Mouse (Mus musculus) hindbrain, embryonic 10.5 days (tissue): Measurements from ENCODE around the gene Pradc1. TPM values are rescaled to one million over a fixed set of nuclear protein-coding genes. Genes with fewer than 3 reads are reported as not detected.

Experiments
- DNase-seq: peaks from one replicate; pipeline ENCODE4 v3.0.0-alpha.2; 2017; ENCODE audit warnings: low spot score
- H3K27ac ChIP-seq: fragments of 300-500 bp; sonication (generic); 2 replicates; pipeline ENCODE4 v1.5.1; 2016; ENCODE audit warnings: mild to moderate bottlenecking, moderate library complexity
- H3K27me3 ChIP-seq: fragments of 300-500 bp; sonication (generic); 2 replicates; pipeline ENCODE4 v1.6.1; 2016; ENCODE audit warnings: mild to moderate bottlenecking; ENCODE audit not compliant: poor library complexity, insufficient read depth, severe bottlenecking
- H3K36me3 ChIP-seq: fragments of 300-500 bp; sonication (generic); 2 replicates; pipeline ENCODE4 v1.6.1; 2016; ENCODE audit warnings: mild to moderate bottlenecking, moderate library complexity
- H3K4me1 ChIP-seq: fragments of 300-500 bp; sonication (generic); replicated peaks from 2 replicates; pipeline ENCODE4 v1.6.1; 2016; ENCODE audit warnings: mild to moderate bottlenecking
- H3K4me3 ChIP-seq: fragments of 300-500 bp; sonication (generic); 2 replicates; pipeline ENCODE4 v1.5.1; 2016; ENCODE audit warnings: mild to moderate bottlenecking, moderate library complexity
- H3K9me3 ChIP-seq: fragments of 300-500 bp; sonication (generic); 2 replicates; pipeline ENCODE4 v1.6.1; 2016; ENCODE audit warnings: mild to moderate bottlenecking, moderate library complexity
- WGBS: fragments of 180-500 bp; shearing (Covaris S2); methylation state at CpG from one replicate; pipeline ENCODE4 v1.1.7; 2016; 5-methylcytosine and 5-hydroxymethylcytosine counted together
- polyA plus RNA-seq: library from polyadenylated mRNA; unstranded; fragments of >200 nt; fragmentation: Nextera tagmentation; extraction: Ambion mirVana; gene quantifications from 2 replicates; pipeline ENCODE4 v1.2.1, GENCODE M21; 2016

The Pradc1 gene
- polyA plus RNA-seq, 1 experiment from 2014 or later = 37.5 TPM

DNA sequence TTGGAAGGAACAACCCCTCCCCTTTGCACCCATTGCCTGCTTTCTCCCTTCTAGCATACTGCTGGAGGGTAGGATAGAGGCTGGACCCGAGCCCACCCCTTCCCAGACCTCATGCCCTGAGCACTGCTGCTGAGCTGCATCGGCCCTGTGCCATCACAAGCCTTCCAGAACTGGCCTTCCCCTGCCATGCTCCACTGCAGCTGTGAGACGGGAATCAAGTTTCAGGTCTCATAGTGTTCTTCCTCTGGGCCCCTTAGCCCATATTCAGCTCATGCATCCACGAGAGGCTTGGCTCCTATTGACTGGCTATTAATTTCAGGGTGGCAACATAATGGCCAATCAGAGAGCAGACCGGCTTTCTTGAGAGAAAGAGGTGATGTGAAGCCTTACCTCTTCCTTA, 6.5 kb downstream of the Pradc1 start:
- Histone ChIP-seq H3K36me3 (peaks cover 75% of the 10 kb centered on the region), H3K27me3 (no peaks in the 10 kb centered on the region), H3K9me3 (no peaks in the 10 kb centered on the region), H3K4me1 (peaks cover 2% of the 10 kb centered on the region; the same call in 1 of the 2 replicates), H3K27ac (no peak overlapping the region), H3K4me3 (no peak overlapping the region)
- no peak for DNase-seq
- 80% methylated on average over 5 of the region's 5 CpGs for WGBS

DNA sequence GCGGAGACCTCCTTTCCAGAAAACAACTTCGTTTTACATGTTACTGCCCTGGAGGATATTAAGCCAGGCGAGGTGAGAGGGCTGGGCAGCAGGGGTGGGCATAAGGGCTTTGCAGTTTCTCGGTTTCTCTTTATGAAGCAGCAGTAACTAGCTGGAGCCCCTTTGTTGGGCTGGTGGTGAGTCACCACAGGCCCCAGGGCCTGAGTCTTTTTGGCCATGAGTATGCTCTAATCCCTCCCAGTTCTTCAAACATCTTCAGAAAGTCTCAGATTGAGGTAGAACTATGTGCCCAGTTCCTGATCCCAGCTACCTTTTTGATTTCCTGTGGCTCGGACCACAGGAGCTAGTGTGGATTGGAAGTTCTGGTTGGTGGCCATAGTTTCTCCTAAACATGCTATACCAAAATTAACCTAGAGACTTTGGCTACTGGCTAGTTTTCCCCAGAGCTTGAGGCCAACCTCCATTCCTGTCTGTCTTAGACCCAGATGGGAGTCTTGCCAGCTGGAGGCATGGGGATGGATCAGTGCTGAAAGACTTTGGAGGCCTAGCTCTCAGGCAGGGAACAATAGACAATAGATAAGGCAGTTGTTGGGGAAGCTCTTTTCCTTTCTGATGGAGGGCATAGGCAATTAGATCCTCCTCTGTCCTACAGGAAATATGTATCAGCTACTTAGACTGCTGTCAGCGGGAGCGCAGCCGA, 7.4 kb downstream of the Pradc1 start:
- H3K36me3 ChIP-seq = peaks cover 84% of the 10 kb centered on the region
- H3K27me3 ChIP-seq = no peaks in the 10 kb centered on the region
- no peak overlapping the region for H3K4me3 ChIP-seq
- 86% methylated on average over 8 of the region's 8 CpGs for WGBS
- no peaks in the 10 kb centered on the region for H3K9me3 ChIP-seq
- DNase-seq = no peak
- H3K4me1 ChIP-seq = no peaks in the 10 kb centered on the region
- no peak overlapping the region for H3K27ac ChIP-seq

DNA sequence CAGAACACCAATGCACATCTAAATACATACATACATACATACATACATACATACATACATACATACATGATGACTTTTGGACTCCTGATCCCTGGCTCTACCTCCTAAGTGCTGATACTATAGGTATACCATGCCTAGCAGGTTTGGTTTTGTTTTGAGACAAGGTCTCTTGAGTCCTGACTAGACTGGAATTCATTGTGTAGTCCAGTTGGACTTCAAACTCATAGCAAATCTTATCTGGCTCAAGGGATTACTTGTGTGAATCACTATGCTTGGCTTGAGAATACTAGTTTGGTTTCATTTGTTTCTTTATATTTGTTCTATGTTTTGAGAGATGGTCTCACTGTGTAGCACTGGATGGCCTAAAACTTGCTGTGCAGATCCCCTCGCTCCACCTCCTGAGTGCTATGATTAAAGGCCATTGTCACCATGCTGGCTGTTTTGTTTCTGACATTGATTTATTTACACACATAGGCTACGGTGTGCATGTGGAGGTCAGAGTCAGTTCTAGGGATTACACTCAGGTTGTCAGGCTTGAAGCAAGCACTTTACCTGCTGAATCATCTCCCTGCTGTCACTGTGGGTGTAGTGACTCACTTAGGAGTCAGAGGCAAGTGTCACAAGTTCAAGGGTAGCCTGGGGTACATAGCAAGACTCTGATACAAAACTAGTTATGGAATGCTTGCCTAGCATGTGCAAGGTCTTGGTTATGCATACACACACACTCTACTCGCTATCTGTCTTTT, 8.1 kb downstream of the Pradc1 start:
- Histone ChIP-seq H3K4me1 (no peaks in the 10 kb centered on the region), H3K4me3 (no peak overlapping the region), H3K27ac (no peak overlapping the region), H3K9me3 (no peaks in the 10 kb centered on the region), H3K27me3 (no peaks in the 10 kb centered on the region), H3K36me3 (peaks cover 91% of the 10 kb centered on the region)
- no peak for DNase-seq
- 91% methylated on average over 3 of the region's 3 CpGs for WGBS

DNA sequence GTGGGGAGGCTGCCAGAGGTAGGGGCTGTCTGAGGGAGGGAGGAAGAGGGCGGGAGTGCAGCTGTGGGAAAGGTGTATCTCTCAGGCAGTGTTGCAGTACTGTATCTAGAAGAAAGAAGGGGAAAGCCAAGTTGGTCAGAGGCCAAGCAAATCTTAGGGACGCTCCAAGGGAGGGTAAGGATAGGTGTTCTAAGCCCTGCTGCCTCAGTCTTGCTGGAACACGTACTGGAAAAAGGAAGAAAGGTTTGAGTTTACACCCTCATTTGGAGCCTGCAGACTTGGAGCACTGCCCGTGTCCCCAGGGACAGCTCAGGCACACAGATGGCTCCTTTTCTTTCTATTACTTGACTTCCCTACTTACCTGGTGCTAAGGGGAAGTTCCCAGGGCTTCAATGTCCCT, 10.6 kb downstream of the Pradc1 start:
- peaks cover 84% of the 10 kb centered on the region for H3K36me3 ChIP-seq
- no peak for DNase-seq
- H3K27ac ChIP-seq = no peak overlapping the region
- H3K4me1 ChIP-seq = no peaks in the 10 kb centered on the region
- H3K27me3 ChIP-seq = no peaks in the 10 kb centered on the region
- no peaks in the 10 kb centered on the region for H3K9me3 ChIP-seq
- H3K4me3 ChIP-seq = no peak overlapping the region
- 88% methylated on average over 4 of the region's 4 CpGs for WGBS

DNA sequence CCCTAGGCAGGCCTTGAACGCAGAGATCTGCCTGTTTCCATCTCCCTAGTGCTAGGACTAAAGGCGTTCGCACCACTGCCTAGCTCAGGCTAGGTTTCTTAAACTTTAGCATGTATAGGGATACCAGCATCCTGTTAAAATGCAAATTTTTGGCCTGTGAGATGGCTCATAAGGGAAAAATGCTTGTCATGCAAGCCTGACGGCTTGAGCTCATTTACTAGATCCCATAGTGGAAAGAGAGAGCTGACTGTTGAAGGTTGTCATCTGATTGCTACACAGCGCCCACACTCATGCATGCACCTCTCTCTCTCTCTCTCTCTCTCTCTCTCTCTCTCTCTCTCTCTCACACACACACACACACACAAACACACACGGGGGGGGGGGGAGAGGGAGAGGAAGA, 15.1 kb downstream of the Pradc1 start:
- no peak overlapping the region for H3K27ac ChIP-seq
- no peaks in the 10 kb centered on the region for H3K27me3 ChIP-seq
- no peak for DNase-seq
- peaks cover 19% of the 10 kb centered on the region for H3K4me1 ChIP-seq
- H3K9me3 ChIP-seq = no peaks in the 10 kb centered on the region
- peaks cover 39% of the 10 kb centered on the region for H3K36me3 ChIP-seq
- H3K4me3 ChIP-seq = no peak overlapping the region
- WGBS = 93% methylated on average over 5 of the region's 6 CpGs

DNA sequence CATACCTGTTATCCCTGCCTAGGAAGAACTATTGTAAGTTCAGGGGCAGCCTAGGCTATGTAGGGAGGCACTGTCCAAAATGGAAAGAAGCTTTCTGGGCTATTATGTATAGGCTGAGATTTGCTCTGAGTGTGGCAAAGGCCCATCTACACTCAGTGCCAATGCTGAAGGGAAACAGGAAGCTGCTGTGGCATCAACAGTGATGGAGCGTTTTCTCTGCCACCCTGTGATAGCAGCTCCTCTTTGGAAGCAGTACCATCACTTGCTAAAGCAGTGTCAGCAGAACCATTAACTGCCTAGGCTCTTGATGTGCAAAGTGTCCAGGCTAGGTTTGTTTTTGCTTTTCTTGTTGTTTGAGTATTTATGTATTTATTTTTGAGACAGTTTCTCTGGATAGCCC, 15.6 kb downstream of the Pradc1 start:
- peaks cover 35% of the 10 kb centered on the region for H3K36me3 ChIP-seq
- H3K4me3 ChIP-seq = no peak overlapping the region
- no peaks in the 10 kb centered on the region for H3K27me3 ChIP-seq
- 88% methylated on average over 1 of the region's 1 CpGs for WGBS
- peaks cover 22% of the 10 kb centered on the region for H3K4me1 ChIP-seq
- no peak overlapping the region for H3K27ac ChIP-seq
- no peaks in the 10 kb centered on the region for H3K9me3 ChIP-seq
- DNase-seq = no peak

DNA sequence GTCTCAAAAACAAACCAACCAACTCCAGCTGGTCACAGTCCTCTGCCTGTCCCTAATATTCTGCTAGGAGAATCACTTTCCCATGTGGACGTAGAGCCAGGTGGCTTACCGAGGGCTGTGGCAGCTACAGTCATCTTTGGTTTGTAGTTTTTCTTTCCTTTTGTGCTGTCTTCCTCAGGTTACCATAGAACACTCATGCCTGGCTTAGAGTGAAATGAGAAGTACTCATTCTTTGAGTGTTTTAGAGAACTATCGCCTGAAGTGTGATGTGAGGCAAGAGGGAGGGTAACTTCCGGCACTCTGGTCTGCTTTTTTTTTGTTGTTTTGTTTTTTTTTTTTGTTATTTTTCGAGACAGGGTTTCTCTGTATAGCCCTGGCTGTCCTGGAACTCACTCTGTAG, 17.9 kb downstream of the Pradc1 start:
- WGBS = 83% methylated on average over 5 of the region's 5 CpGs
- Histone ChIP-seq H3K27ac (no peak overlapping the region), H3K4me1 (peaks cover 22% of the 10 kb centered on the region), H3K36me3 (peaks cover 12% of the 10 kb centered on the region), H3K27me3 (no peaks in the 10 kb centered on the region), H3K9me3 (no peaks in the 10 kb centered on the region), H3K4me3 (no peak overlapping the region)
- DNase-seq = no peak

DNA sequence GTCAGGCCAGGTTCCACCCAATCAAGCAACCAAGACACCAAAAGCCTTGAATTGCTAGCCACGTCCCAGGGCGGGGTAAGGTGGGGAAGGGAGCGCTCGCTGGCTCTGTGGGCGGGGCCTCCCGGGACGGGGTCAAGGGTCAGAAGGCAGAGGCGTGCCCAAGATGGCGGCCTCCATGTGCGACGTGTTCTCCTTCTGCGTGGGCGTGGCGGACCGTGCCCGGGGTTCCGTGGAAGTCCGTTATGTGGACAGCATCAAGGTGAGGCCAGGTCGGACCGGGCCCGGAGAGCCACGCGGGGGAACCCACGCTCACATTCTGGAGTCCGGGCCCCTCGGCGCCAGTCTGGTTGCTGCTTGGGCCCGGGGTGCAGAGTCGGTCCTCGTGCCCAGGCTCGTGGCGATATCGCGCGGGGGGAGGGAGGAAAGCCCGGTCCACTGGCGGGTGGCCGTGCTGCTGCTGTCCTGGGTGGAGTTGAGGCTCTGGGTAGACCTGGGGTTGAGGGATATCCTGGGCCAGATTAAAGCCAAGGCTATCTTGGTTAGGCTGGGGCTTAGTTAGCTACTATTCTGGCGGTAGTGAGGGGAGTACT, 19.8 kb downstream of the Pradc1 start, which contains the start of gene Smyd5:
Gene Smyd5, plus strand, starts transcription at position 148 of the 590 bp plus-strand sequence.
- WGBS = 0% methylated on average over 39 of the region's 39 CpGs
- Histone ChIP-seq H3K4me1 (peaks cover 22% of the 10 kb centered on the region), H3K36me3 (no peaks in the 10 kb centered on the region), H3K27ac (peak within 1 kb of the TSS; percentile 90), H3K27me3 (peaks cover 11% of the 10 kb centered on the region), H3K4me3 (peak within 1 kb of the TSS; percentile 91), H3K9me3 (no peaks in the 10 kb centered on the region)
- peak; percentile 89 for DNase-seq

DNA sequence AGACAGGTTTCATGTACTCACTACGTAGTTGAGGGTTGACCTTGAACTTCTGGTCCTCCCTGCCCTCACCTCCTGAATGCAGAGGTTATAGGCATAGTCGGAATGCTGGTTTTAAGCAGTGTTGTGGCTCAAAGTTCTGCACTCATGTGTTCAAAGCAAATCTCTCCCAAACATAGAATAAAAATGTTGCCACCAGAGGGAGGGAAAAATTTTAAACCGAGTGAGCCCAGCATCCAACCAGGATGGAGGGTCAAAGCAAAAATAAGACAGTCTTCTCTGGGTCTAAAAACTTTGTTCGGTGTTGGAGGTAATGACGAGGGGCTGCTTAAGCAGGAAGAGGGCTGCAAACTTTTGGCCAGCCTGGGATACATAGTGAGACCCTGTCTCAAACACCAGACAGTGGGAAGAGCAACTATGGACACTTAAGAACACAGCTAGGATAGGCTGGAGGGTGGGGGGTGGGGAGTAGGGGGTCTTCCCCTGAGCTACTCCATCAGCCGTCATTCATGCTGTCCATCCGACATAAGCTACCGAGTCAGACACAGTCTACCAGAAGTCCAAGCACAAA, 20.4 kb downstream of the Pradc1 start:
- H3K4me3 ChIP-seq = peak overlapping the region; percentile 91
- H3K36me3 ChIP-seq = no peaks in the 10 kb centered on the region
- H3K9me3 ChIP-seq = no peaks in the 10 kb centered on the region
- H3K4me1 ChIP-seq = peaks cover 22% of the 10 kb centered on the region
- no peak for DNase-seq
- peaks cover 15% of the 10 kb centered on the region for H3K27me3 ChIP-seq
- peak overlapping the region; percentile 90 for H3K27ac ChIP-seq
- WGBS = 49% methylated on average over 8 of the region's 8 CpGs

DNA sequence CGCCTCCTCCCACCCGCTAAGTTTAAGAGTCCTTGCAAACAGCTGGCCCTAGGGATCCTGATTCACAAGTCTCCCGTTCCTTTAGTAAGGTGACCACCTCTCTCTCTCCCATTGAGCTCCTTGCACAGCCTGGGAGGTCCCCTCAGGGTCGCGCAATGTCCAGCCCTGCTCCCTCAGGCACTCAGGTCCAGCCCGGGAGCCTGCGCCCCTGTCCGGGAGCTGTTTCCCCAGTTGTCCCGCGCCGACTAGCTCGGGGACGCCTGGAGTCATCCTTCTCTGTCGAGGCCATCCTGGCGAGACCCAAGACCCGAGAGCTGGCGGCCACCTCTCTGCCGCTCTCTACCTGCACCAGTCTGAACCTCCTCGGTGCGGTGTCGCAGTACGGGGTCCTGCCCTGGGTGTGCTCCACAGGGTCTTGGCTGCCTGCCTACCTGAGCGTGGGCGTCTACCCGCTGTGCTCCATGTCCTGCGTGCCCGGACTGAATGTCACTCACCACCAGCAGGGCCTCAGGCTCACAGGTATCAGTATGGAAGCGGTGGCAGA, 27.9 kb downstream of the Pradc1 start, which contains the start of gene Noto:
Gene Noto, plus strand, starts transcription at position 51 of the 544 bp plus-strand sequence.
- no peaks in the 10 kb centered on the region for H3K9me3 ChIP-seq
- DNase-seq = no peak
- H3K4me1 ChIP-seq = peaks cover 10% of the 10 kb centered on the region
- H3K4me3 ChIP-seq = peak within 1 kb of the TSS; percentile 34
- 11% methylated on average over 28 of the region's 28 CpGs for WGBS
- no peaks in the 10 kb centered on the region for H3K36me3 ChIP-seq
- H3K27me3 ChIP-seq = peaks cover 57% of the 10 kb centered on the region
- no peak within 1 kb of the TSS for H3K27ac ChIP-seq

DNA sequence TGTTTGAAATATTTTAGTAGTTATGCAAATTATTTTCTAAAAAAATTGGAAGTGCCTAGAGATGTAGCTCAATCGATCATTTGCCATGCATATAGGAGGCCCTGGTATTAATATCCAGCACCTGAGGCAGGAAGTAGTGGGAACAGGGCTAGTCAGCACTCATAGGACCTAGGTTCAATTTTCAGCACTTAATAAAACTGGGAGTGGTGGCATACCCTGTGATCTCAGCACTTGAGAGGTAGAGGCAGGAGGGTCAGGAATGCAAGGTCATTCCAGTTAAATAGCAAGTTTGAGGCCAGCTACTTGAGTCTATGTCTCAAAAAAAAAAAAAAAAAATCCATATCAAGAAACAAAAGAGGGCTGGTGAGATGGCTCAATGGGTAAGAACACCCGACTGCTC, 32.6 kb downstream of the Pradc1 start:
- Histone ChIP-seq H3K27me3 (peaks cover 28% of the 10 kb centered on the region), H3K27ac (no peak overlapping the region), H3K36me3 (no peaks in the 10 kb centered on the region), H3K4me1 (peaks cover 10% of the 10 kb centered on the region), H3K9me3 (no peaks in the 10 kb centered on the region), H3K4me3 (no peak overlapping the region)
- no peak for DNase-seq
- 92% methylated on average over 2 of the region's 2 CpGs for WGBS

DNA sequence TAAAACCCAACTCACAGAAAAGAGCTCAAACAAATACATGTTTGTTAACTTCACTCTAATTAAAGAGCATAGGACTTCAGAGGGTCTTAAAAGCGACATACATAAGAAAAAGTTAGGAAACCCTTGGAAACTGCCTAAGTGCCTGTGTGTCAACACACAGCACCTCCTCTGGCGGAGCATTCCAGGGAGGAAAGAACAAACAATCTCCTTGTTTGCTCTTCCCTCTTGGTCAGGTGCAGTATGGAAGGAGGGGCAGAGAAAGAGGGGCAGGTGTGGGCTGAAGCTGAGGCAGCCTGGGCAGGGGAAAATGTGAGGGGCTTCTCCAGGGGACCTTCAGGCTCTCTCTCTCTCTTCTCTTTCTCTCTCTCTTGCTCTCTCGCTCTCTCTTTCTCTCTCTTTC, 35.9 kb downstream of the Pradc1 start:
- Histone ChIP-seq H3K4me3 (no peak overlapping the region), H3K27ac (no peak overlapping the region), H3K27me3 (peaks cover 7% of the 10 kb centered on the region; the same call in 1 of the 2 replicates), H3K36me3 (no peaks in the 10 kb centered on the region), H3K9me3 (no peaks in the 10 kb centered on the region), H3K4me1 (no peaks in the 10 kb centered on the region)
- DNase-seq = no peak
- 58% methylated on average over 3 of the region's 3 CpGs for WGBS
